Mouse (Mus musculus): ENCODE measurements around the gene Arhgef25.

Gene Arhgef25

DNA sequence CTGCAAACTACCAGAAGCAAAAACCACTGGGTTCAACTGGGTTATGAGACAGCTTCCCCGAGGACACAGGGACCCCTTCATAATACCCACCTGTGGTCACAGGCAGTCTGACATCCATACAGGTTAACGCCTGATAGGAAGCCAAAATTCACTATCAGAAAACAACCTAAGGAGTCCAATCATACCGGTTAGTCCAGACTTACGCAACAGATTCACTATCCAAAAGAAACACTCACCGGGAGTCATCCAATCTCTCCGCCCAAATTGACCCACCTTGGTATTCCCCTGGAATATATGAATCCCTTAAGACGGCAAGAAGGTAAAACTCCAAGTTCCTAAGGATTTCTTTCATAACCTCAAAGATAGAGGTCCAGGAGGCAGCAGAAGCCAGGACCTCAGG is 45.3 kb downstream of the Arhgef25 start:
- DNase-seq (ENCODE audit: inconsistent age in 2 of 2, low spot score in 1 of 2), result no peak

GRCm38 (mm10) chr10:127143228-127143627 is 46.7 kb downstream of the Arhgef25 start:
- DNase-seq (ENCODE audit: inconsistent age in 2 of 2, low spot score in 1 of 2), result no peak

DNA sequence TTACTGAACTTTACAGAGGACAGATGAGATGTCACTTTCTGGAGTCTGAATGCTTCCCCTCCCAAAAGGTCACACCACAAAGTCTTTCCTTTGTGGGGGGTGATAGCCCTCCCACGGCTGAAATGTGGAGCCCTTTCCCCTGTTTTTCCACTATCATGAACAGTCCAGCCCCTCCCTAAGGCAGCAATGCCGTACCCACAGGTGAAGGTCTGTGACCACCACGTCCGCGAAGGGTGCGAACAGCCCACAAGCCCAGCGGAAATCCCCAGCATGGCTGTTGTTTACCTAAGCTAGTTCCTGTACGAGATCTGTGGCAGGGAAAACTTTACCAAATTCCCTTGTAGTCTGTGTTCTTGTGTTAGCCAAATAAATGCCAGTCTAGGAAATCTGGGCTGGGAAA is 48.4 kb downstream of the Arhgef25 start:
- DNase-seq (ENCODE audit: inconsistent age in 2 of 2, low spot score in 1 of 2), result no peak

GRCm38 (mm10) chr10:127140971-127141370 is 48.9 kb downstream of the Arhgef25 start:
- no peak for DNase-seq (ENCODE audit: inconsistent age in 2 of 2, low spot score in 1 of 2)

DNA sequence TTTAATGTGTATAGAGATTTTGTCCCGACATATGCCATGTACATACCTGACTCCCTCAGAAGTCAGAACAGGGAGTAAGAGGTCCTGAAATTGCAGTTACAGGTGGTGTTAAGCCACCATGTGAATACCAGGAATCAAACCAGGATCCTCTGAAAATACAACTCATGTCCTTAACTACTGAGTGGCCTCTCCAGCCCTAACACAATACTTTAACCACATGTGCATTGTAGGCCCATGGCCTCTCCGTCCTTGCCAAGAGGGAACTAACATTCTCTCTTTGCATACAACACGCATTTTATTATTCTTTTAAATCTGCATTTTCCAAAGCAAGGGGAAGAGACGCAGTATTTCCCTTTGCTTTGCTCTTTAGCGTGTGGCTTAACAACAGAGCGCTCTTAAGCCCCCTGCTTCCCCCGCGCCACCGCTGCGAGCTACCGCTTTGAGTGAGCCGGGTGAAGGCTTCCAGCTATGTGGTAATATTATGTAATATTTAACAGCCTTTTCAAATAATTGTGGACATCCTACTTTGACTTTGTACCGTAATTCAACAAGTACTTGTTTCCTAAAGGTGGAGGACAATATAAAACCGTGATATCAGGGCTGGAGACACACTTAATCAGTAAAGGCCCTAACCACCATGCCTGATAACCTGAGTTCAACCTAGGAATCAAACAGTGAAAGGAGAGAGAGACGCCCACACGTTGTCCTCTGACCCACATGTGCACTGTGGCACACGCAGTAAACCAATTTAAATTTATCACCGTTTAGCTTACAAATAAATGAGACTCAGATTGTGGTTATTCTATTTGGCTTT is 51.3 kb downstream of the Arhgef25 start:
- no peak for DNase-seq (ENCODE audit: inconsistent age in 2 of 2, low spot score in 1 of 2)

GRCm38 (mm10) chr10:127137896-127138295 is 52.0 kb downstream of the Arhgef25 start:
- no peak for DNase-seq (ENCODE audit: inconsistent age in 2 of 2, low spot score in 1 of 2)

DNA sequence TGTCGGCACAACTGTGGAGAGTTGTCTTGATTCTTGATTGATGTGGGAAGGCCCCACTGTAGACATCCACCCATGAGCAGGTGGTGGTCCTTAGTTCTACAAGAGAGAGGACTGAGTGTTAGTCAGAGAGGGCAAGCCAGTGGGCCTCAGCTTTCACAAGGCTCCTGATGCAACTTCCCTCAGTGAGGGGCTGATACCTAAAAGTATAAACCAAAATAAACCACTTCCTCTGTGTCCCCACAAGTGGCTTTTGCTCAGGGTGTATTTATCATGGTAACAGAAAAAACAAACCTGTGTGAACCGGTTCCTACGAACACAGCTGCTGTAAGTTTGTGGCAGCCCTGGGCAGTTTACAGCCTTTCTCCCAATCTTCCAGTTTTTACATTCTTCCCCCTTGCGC is 53.4 kb downstream of the Arhgef25 start:
- DNase-seq (ENCODE audit: inconsistent age in 2 of 2, low spot score in 1 of 2), result no peak

DNA sequence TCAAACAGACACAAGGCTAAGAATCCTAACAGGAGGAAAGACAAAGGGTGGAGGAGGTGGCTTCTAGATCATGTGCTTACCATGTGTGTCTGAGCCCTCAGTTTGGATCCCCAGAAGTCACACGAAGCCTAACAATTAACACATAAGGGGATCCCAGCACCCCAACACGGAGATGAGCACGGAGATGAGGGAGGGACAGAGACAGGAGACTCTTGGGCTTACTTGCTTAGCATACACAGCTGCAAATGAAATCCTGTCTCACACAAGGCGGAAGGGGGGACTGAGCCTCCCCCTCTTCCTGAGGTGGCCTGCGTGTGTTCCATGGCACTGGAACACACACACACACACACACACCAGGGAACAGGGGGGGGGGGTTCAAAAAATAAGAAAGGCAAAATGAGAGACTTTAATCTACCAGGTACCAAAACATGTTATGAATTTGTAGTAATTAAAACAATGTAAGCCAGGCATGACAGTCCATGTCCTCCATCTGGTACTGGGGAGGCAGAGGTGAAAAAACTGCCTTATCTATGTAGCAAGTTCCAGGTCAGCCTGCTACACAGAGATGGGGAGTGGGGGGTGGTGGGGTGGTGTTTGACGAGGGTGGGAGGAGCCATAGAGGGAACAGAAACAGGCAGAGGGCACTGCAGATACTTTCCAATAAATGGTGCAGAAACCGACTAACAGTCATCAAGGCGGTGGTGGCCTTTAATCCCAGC is 54.6 kb downstream of the Arhgef25 start:
- no peak for DNase-seq (ENCODE audit: inconsistent age in 2 of 2, low spot score in 1 of 2)

GRCm38 (mm10) chr10:127134394-127135035 is 55.4 kb downstream of the Arhgef25 start:
- peak in 1 of 2 experiments; percentile 53 for DNase-seq (ENCODE audit: inconsistent age in 2 of 2, low spot score in 1 of 2)

Data from adrenal gland, adult (tissue).